In genomic region chr11:69848021-69848420, GRCm38 (mm10) we compare ENCODE assay signal across 10 mouse cellular contexts. TPM values are rescaled to one million over a fixed set of nuclear protein-coding genes. Genes with fewer than 3 reads are reported as not detected.
A peak's percentile ranks its signal among the peaks of the same experiment; 100 is the strongest.
DNase-seq lines count a peak whose midpoint lies in the region; ATAC-seq and TF ChIP-seq lines count a peak whose summit lies in the region.
"Had no signal": no experiment of that assay in that cellular context is flagged by ENCODE, and none has a peak within 500 bp of the region (broad histone marks: within the 10 kb centered on the region; RNA-seq: fewer than 3 reads in every experiment).

No protein-coding gene starts in this region.

- no peak overlapping the region; the same call in 1 of the 2 replicates for H3K9ac ChIP-seq in forebrain, embryonic 16.5 days (replicated peaks; ENCODE audit: low read depth, low read length)
- no peak overlapping the region for H3K9ac ChIP-seq in liver, postnatal 0 days (replicated peaks)

- no peak for ATAC-seq in forebrain, embryonic 16.5 days
- no peak for ATAC-seq in liver, postnatal 0 days

- intact Hi-C loops in heart, postnatal 10 days (cut with DNase I): no loop called here

- H3K4me3 ChIP-seq in heart, embryonic 10.5 days: peak overlapping the region; percentile 81
- no peak overlapping the region for H3K4me3 ChIP-seq in forebrain, embryonic 16.5 days (replicated peaks; ENCODE audit: low read length)
- no peak overlapping the region for H3K4me3 ChIP-seq in liver, postnatal 0 days (ENCODE audit: low read depth, low read length)

- DNase-seq in heart, embryonic 10.5 days (ENCODE audit: low spot score): no peak
- no peak for DNase-seq in heart, postnatal 10 days
- peak; percentile 89 for DNase-seq in brain, adult 2 months (ENCODE audit: low read depth, low spot score)
- no peak for DNase-seq in liver, postnatal 0 days
- no peak for DNase-seq in adrenal gland, postnatal 25 days
- DNase-seq in gastrocnemius, adult 18-20 months (ENCODE audit: low spot score): no peak
- DNase-seq in adrenal gland, postnatal 10 days: no peak

- no peaks in the 10 kb centered on the region for H3K9me3 ChIP-seq in heart, embryonic 10.5 days
- no peaks in the 10 kb centered on the region for H3K9me3 ChIP-seq in forebrain, embryonic 16.5 days (ENCODE audit: control insufficient read depth, low read length)
- no peaks in the 10 kb centered on the region for H3K9me3 ChIP-seq in liver, postnatal 0 days (ENCODE audit: low read length)

- no peaks in the 10 kb centered on the region for H3K27me3 ChIP-seq in heart, embryonic 10.5 days (ENCODE audit: insufficient read depth, poor library complexity, severe bottlenecking)
- no peaks in the 10 kb centered on the region for H3K27me3 ChIP-seq in forebrain, embryonic 16.5 days (replicated peaks; ENCODE audit: control insufficient read depth, insufficient read depth, low read length)
- H3K27me3 ChIP-seq in liver, postnatal 0 days (ENCODE audit: insufficient read depth, low read length): no peaks in the 10 kb centered on the region

- no peak for TF ChIP-seq CTCF in liver, postnatal 0 days (IDR thresholded peaks at IDR 0.05; ENCODE audit: low read depth)

- H3K27ac ChIP-seq in heart, embryonic 10.5 days: no peak overlapping the region
- no peak overlapping the region for H3K27ac ChIP-seq in forebrain, embryonic 16.5 days (ENCODE audit: low read length)
- H3K27ac ChIP-seq in liver, postnatal 0 days (ENCODE audit: low read depth): no peak overlapping the region

- TF ChIP-seq EP300 in liver, postnatal 0 days (IDR thresholded peaks at IDR 0.05; ENCODE audit: low read depth): no peak

- peaks cover 49% of the 10 kb centered on the region for H3K36me3 ChIP-seq in heart, embryonic 10.5 days
- peaks cover 18% of the 10 kb centered on the region; the same call in 1 of the 2 replicates for H3K36me3 ChIP-seq in forebrain, embryonic 16.5 days (ENCODE audit: control insufficient read depth, insufficient read depth)
- peaks cover 37% of the 10 kb centered on the region for H3K36me3 ChIP-seq in liver, postnatal 0 days (replicated peaks; ENCODE audit: insufficient read depth, low read length)

- H3K4me2 ChIP-seq in forebrain, embryonic 16.5 days (ENCODE audit: low read length): peak overlapping the region; percentile 53
- H3K4me2 ChIP-seq in liver, postnatal 0 days (ENCODE audit: low read depth, low read length): peak overlapping the region; percentile 92

- peaks cover 43% of the 10 kb centered on the region for H3K4me1 ChIP-seq in heart, embryonic 10.5 days
- peaks cover 24% of the 10 kb centered on the region for H3K4me1 ChIP-seq in forebrain, embryonic 16.5 days (replicated peaks; ENCODE audit: control insufficient read depth, insufficient read depth, low read length)
- H3K4me1 ChIP-seq in liver, postnatal 0 days (ENCODE audit: insufficient read depth): peaks cover 61% of the 10 kb centered on the region

- 95% methylated on average over 6 of the region's 6 CpGs for WGBS in heart, embryonic 10.5 days
- WGBS in forebrain, embryonic 16.5 days: 97% methylated on average over 6 of the region's 6 CpGs
- 95% methylated on average over 6 of the region's 6 CpGs for WGBS in liver, postnatal 0 days (ENCODE audit: insufficient replicate concordance)

RNA-seq across cellular contexts. Expression of gene Plscr3, which starts 1.8 kb away (rescaled TPM):
- 72.7 and 74.5 TPM in 2 replicates for polyA plus RNA-seq in heart, embryonic 10.5 days (2016; fragmentation: Nextera tagmentation; extraction: Ambion mirVana)
- total RNA-seq in heart, postnatal 10 days (2021): 10 to 100 TPM; 52.5 to 59.7 TPM
- polyA plus RNA-seq in forebrain, embryonic 16.5 days (2015; fragmentation: Nextera tagmentation; extraction: Ambion mirVana): 55.0 and 57.7 TPM in 2 replicates
- polyA plus RNA-seq in liver, postnatal 0 days (2015; fragmentation: Nextera tagmentation; extraction: Ambion mirVana): 20.8 and 23.1 TPM in 2 replicates
- total RNA-seq in adrenal gland, postnatal 25 days (2021): 43.8 and 52.9 TPM in 2 replicates
- total RNA-seq in gastrocnemius, adult 18-20 months (2021): 10 to 100 TPM; 10.1 to 12.7 TPM
- total RNA-seq in adrenal gland, postnatal 10 days (2021): 10 to 100 TPM; 49.2 to 59.2 TPM

RNA-seq across cellular contexts. Expression of gene Tmem256, which starts 9.7 kb away (rescaled TPM):
- 294 and 327 TPM in 2 replicates for polyA plus RNA-seq in heart, embryonic 10.5 days (2016; fragmentation: Nextera tagmentation; extraction: Ambion mirVana)
- 100 to 1,000 TPM; 130 to 151 TPM for total RNA-seq in heart, postnatal 10 days (2021)
- 254 and 272 TPM in 2 replicates for polyA plus RNA-seq in forebrain, embryonic 16.5 days (2015; fragmentation: Nextera tagmentation; extraction: Ambion mirVana)
- 412 and 418 TPM in 2 replicates for polyA plus RNA-seq in liver, postnatal 0 days (2015; fragmentation: Nextera tagmentation; extraction: Ambion mirVana)
- total RNA-seq in adrenal gland, postnatal 25 days (2021): 149 and 152 TPM in 2 replicates
- 100 to 1,000 TPM; 141 to 164 TPM for total RNA-seq in gastrocnemius, adult 18-20 months (2021)
- total RNA-seq in adrenal gland, postnatal 10 days (2021): 100 to 1,000 TPM; 137 to 145 TPM

RNA-seq across cellular contexts. Expression of gene Nlgn2, which starts 10.4 kb away (rescaled TPM):
- polyA plus RNA-seq in heart, embryonic 10.5 days (2016; fragmentation: Nextera tagmentation; extraction: Ambion mirVana): 1.3 and 3.7 TPM in 2 replicates
- total RNA-seq in heart, postnatal 10 days (2021): 10 to 100 TPM; 13.6 TPM
- polyA plus RNA-seq in forebrain, embryonic 16.5 days (2015; fragmentation: Nextera tagmentation; extraction: Ambion mirVana): 18.7 and 22.8 TPM in 2 replicates
- polyA plus RNA-seq in liver, postnatal 0 days (2015; fragmentation: Nextera tagmentation; extraction: Ambion mirVana): 0.60 and 0.75 TPM in 2 replicates
- total RNA-seq in adrenal gland, postnatal 25 days (2021): 18.6 and 19.7 TPM in 2 replicates
- total RNA-seq in gastrocnemius, adult 18-20 months (2021): 1 to 10 TPM; 1.9 to 2.9 TPM
- total RNA-seq in adrenal gland, postnatal 10 days (2021): 10 to 100 TPM; 17.3 to 23.5 TPM

RNA-seq across cellular contexts. Expression of gene Tnk1, which starts 10.5 kb away (rescaled TPM):
- polyA plus RNA-seq in heart, embryonic 10.5 days (2016; fragmentation: Nextera tagmentation; extraction: Ambion mirVana): 0.28 and 1.2 TPM in 2 replicates
- total RNA-seq in heart, postnatal 10 days (2021): not detected
- 0.29 and 0.39 TPM in 2 replicates for polyA plus RNA-seq in forebrain, embryonic 16.5 days (2015; fragmentation: Nextera tagmentation; extraction: Ambion mirVana)
- 0.28 and 0.69 TPM in 2 replicates for polyA plus RNA-seq in liver, postnatal 0 days (2015; fragmentation: Nextera tagmentation; extraction: Ambion mirVana)
- not detected in 2 replicates for total RNA-seq in adrenal gland, postnatal 25 days (2021)
- total RNA-seq in gastrocnemius, adult 18-20 months (2021): under 1 TPM in 1 of 2 experiments, not detected in 1; 0.07 TPM
- total RNA-seq in adrenal gland, postnatal 10 days (2021): under 1 TPM; 0.12 to 0.24 TPM
- total RNA-seq: left cerebral cortex, postnatal 14 days had no signal
- polyA plus RNA-seq: C2C12 had no signal

RNA-seq across cellular contexts. Expression of gene Spem1, which starts 26.0 kb away (rescaled TPM):
- polyA plus RNA-seq in heart, embryonic 10.5 days (2016; fragmentation: Nextera tagmentation; extraction: Ambion mirVana): not detected in 2 replicates
- total RNA-seq in heart, postnatal 10 days (2021): not detected
- 0.72 and 0.75 TPM in 2 replicates for polyA plus RNA-seq in forebrain, embryonic 16.5 days (2015; fragmentation: Nextera tagmentation; extraction: Ambion mirVana)
- polyA plus RNA-seq in liver, postnatal 0 days (2015; fragmentation: Nextera tagmentation; extraction: Ambion mirVana): not detected in 2 replicates
- not detected in 2 replicates for total RNA-seq in adrenal gland, postnatal 25 days (2021)
- total RNA-seq in gastrocnemius, adult 18-20 months (2021): not detected
- not detected for total RNA-seq in adrenal gland, postnatal 10 days (2021)
- polyA plus RNA-seq: C2C12 had no signal
